Mouse (Mus musculus) ES-E14 (cell line): Measurements from ENCODE around the gene Crebrf.

ENCODE experiments used
- CHD2 ChIP-seq: IDR thresholded peaks from 2 replicates; pipeline ENCODE4 v1.6.1; 2014; ENCODE audit warnings: mild to moderate bottlenecking, low read depth, low read length, inconsistent platforms
- HCFC1 ChIP-seq: IDR thresholded peaks from 2 replicates; pipeline ENCODE4 v1.6.1; 2012; ENCODE audit warnings: low read length, inconsistent platforms, borderline replicate concordance; ENCODE audit not compliant: insufficient read depth

DNA sequence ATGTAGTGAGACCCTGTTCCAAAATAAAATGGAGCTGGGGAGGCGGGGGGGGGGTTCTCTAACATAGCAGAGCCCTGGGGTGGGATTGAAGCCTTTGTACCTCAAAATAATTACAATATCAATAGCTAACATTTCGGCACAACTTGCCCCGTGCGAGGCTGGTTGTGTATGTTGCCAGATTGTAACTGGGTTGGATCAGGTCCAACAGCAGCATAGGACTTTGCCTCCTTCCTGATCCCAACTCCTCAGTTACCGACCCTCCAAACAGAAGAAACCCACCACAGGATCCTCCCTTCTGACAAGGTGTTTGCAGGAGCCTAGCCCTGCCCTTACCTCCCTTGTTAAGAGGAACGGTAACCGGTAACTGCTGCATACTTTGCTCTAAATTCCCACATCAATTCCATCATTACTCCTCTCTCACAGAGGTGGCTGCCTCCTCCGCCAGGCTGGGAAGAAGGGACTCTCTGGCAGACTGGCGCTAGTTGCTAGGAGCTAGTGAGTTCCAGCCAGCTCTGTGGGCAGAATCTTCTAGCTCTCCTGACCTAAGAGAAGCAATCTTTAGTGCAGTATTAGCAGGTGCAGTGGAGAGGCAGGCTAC lies 6.4 kb upstream of the Crebrf start:
- TF ChIP-seq CHD2 (no peak), HCFC1 (no peak)
